Mouse (Mus musculus): Measurements from ENCODE around the gene Pitx2.

Pitx2 gene

DNA sequence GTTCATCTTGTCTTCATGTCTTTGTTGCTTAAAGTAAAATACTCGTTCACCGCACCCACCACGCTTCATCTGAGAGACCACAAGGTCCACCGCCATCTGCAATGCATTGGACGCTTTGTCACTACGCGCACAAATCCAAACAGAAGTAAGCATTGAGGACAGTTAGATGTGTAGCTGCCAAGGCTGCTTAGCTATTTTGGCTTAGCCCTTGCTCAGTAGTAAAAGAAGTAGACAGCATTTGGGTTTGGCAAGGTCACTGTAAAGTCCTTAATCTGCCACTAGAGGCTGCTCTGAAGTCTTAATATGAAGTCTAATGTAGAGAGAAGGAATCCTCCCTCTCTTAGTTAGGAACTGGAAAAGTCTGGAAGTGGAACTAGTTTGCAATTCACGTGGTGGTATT, 57.1 kb downstream of the Pitx2 start:
- DNase-seq (ENCODE audit: low spot score in 2 of 2), result peak in 1 of 2 experiments; percentile 3

DNA sequence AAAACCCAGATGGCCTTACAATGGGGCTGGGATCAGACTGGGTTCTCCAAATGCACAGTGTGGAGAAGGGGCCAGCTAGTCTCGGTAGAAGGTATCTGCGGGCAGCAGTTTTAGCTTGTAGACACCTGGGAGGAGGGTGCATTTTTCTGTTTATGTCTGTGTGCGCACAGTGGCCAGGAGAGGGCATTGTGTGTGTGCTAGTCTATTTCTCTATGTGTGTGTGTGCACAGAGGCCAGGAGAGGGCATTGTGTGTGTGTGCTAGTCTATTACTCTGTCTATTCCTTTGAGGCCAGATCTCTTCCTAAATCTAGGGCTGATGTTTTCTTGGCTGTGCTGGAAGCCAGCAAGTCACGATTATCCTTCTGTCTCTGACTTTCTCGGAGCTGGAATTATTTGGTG, 58.8 kb downstream of the Pitx2 start:
- no peak for DNase-seq (ENCODE audit: low spot score in 2 of 2)

All from urinary bladder, adult 18-20 months (tissue).